Mouse (Mus musculus) embryo, embryonic 10 days (tissue): ENCODE data around the gene 4930433I11Rik.
"Not testable (repeated sequence)": the region's sequence is repeated elsewhere in the genome, so short reads cannot be mapped to it uniquely, and the experiment has no call there.

ENCODE experiments used
- DNase-seq: peaks from one replicate; pipeline ENCODE4 v3.0.0-alpha.2; 2015; ENCODE audit warnings: low spot score

Gene 4930433I11Rik

DNA sequence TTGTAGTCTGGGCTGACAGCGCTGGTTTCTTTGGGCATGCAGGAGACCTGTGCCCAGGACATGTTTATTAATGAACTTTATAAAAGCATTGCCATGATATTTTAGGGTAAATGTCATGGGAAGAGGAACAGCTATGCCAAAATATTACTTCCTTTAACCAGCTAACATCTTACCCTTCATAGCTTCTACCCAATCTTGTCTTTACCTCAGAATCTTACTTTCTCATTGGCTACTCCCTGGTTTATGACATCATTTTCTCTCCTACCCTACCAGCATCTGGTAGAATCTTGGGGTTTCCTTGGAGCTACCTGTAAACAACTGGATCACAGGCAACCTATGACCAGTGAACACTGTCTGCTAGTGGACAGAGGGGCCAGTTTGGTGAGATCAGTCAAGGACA is at the start of gene 4930433I11Rik:
Gene 4930433I11Rik, plus strand, starts transcription at position 301 of the 400 bp plus-strand sequence.
- no peak for DNase-seq

DNA sequence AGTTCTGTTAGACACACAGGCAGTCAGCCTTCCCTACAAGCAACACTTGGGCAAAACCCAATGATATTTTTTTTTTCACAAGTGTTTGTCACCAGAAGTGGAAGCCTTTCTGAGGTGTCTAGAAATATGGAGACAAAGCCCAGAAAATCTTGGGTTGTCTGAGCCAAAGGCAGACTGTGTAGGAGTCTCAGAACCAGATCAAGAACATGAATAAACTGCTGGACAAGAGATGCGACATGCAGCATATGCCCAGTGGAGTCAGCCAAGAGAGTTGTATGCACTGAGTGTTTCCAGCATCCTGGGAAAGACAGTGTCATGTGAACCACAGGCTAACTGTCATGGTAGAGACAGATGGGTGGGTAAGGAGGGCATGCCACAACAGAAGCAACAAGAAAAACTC is 48.0 kb upstream of the 4930433I11Rik start:
- DNase-seq = no peak

- DNase-seq = peak; percentile 67
These were observed 45.0 kb upstream of the 4930433I11Rik start for GRCm38 (mm10) chr7:40942233-40942935.

DNA sequence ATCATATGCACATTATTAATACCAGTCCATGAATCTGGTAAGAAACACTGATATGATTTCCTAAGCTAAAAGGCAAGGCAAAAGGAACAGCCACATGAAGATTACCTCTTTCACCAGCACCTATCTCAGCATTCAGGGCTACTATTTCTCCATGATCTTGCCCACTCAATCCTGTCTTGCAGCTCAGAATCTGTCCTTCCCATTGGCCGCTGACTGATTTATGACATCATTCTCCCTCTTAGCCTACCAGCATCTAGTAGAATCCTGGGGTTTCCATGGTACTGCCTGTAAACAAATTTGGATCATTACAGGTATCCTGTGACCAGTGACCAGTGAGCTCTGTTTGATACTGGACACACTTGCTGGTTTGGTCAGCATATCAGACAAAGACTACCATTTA is 45.1 kb downstream of the 4930433I11Rik start, which contains the start of gene Gm4884:
Gene Gm4884, plus strand, starts transcription at position 301 of the 400 bp plus-strand sequence.
- DNase-seq = not testable (repeated sequence)

DNA sequence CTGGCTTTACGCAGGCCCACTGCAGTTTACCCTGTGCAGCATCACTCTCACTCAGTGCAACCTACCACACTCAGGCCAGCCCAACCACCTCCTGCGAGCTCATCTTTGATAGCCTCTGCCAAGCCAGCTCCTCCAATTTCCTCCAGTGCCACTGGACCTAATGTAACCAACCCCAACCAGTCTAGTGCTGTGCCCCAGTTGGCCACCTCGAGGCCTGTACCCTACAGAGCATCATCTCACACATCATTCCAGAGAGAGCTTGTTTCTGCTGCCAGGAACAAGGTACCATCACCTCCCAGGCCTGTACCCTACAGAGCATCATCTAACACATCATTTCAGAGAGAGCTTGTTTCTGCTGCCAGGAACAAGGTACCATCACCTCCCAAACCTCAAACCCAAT is 56.7 kb downstream of the 4930433I11Rik start:
- not testable (repeated sequence) for DNase-seq
